Mouse (Mus musculus) kidney, adult 11 months (tissue): ENCODE results near the gene Gla.

Source experiments
- DNase-seq: peaks from one replicate; pipeline ENCODE4 v3.0.0; 2022

The Gla gene

GRCm38 (mm10) chrX:134600659-134601379 lies at the start of gene Gla, which contains the start of gene Hnrnph2:
TSS of gene Gla (minus strand) at chrX:134601125.
TSS of gene Hnrnph2 (plus strand) at chrX:134601179.
- peak; percentile 95 for DNase-seq

- peak; percentile 63 for DNase-seq
Observed at GRCm38 (mm10) chrX:134648031-134648692, 47.2 kb upstream of the Gla start.

- no peak for DNase-seq
Observed at GRCm38 (mm10) chrX:134647421-134647820, 46.5 kb upstream of the Gla start.

GRCm38 (mm10) chrX:134646338-134646737 lies 45.4 kb upstream of the Gla start:
- no peak for DNase-seq

GRCm38 (mm10) chrX:134641000-134641760 lies 40.3 kb upstream of the Gla start:
- no peak for DNase-seq

- DNase-seq = no peak
Observed at GRCm38 (mm10) chrX:134635860-134636259, 34.9 kb upstream of the Gla start.

GRCm38 (mm10) chrX:134635111-134635510 lies 34.2 kb upstream of the Gla start:
- no peak for DNase-seq

- no peak for DNase-seq
Observed at GRCm38 (mm10) chrX:134632710-134633109, 31.8 kb upstream of the Gla start.

GRCm38 (mm10) chrX:134628200-134628599 lies 27.3 kb upstream of the Gla start:
- no peak for DNase-seq

- DNase-seq = no peak
Observed at GRCm38 (mm10) chrX:134623350-134623749, 22.4 kb upstream of the Gla start.

GRCm38 (mm10) chrX:134621685-134622084 lies 20.8 kb upstream of the Gla start:
- DNase-seq = no peak

- no peak for DNase-seq
Observed at GRCm38 (mm10) chrX:134620254-134620865, 19.4 kb upstream of the Gla start.

GRCm38 (mm10) chrX:134619695-134620094 lies 18.8 kb upstream of the Gla start:
- DNase-seq = no peak

- DNase-seq = no peak
Observed at GRCm38 (mm10) chrX:134614306-134614705, 13.4 kb upstream of the Gla start.

- peak; percentile 25 for DNase-seq
Observed at GRCm38 (mm10) chrX:134612285-134612959, 11.5 kb upstream of the Gla start.

- DNase-seq = no peak
Observed at GRCm38 (mm10) chrX:134610984-134611383, 10.1 kb upstream of the Gla start.

- DNase-seq = no peak
Observed at GRCm38 (mm10) chrX:134609472-134609871, 8.5 kb upstream of the Gla start.

GRCm38 (mm10) chrX:134601380-134602120 lies 625 bp upstream of the Gla start:
- DNase-seq = no peak

- DNase-seq = no peak
Observed at GRCm38 (mm10) chrX:134599922-134600565, 881 bp downstream of the Gla start.

- no peak for DNase-seq
Observed at GRCm38 (mm10) chrX:134589836-134590235, 11.1 kb downstream of the Gla start.

GRCm38 (mm10) chrX:134588997-134589396 lies 11.9 kb downstream of the Gla start:
- DNase-seq = no peak
